Mouse (Mus musculus) cerebellum, adult 2 months (tissue): ENCODE results near the gene Dnajc4.

Experiments used
- CTCF ChIP-seq: fragments of 200-500 bp; IDR thresholded peaks from 2 replicates; pipeline ENCODE4 v1.5.1; 2011; ENCODE audit warnings: low read depth, mild to moderate bottlenecking, control low read depth, low read length, moderate library complexity, borderline replicate concordance; ENCODE audit not compliant: insufficient read depth
- POLR2A ChIP-seq: fragments of 200-500 bp; IDR thresholded peaks from 2 replicates; pipeline ENCODE4 v1.6.1; 2011; ENCODE audit warnings: low read length, control low read depth, borderline replicate concordance; ENCODE audit not compliant: insufficient read depth

GRCm38 (mm10) chr19:6955424-6955823 is 36.9 kb downstream of the Dnajc4 start:
- TF ChIP-seq CTCF, result no peak
- no peak for TF ChIP-seq POLR2A
